ENCODE assay signal across 28 mouse cellular contexts in the genomic region with DNA sequence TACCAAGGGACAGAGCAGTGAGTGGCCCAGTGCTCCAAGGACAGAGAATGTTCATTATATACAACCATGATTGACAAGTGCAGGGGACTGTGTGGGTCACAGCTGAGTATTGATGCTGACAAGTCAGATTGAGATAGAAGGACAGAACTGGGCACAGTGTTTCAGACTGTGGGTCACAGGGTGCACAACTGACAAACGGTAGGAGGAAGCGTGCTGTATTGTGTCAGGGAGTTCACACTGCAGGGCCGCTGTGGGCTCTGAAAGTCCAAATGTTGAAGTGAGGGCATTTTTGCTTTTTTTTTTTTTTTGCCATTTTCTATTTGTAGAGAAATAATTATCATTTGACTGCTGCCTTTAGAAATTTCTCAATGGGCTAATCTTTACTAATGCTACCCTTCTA.
"Had no signal": no experiment of that assay in that cellular context is flagged by ENCODE, and none has a peak within 500 bp of the region (broad histone marks: within the 10 kb centered on the region; RNA-seq: fewer than 3 reads in every experiment).

No protein-coding gene starts in this region.

- H3K9ac ChIP-seq: heart, embryonic 13.5 days; heart, embryonic 15.5 days; hindbrain, embryonic 12.5 days; hindbrain, embryonic 14.5 days; kidney, embryonic 15.5 days; limb, embryonic 12.5 days; liver, embryonic 13.5 days; liver, embryonic 15.5 days had no signal

- ATAC-seq: hindbrain, postnatal 0 days; intestine, embryonic 16.5 days had no signal

- H3K36me3 ChIP-seq: heart, embryonic 10.5 days; heart, embryonic 13.5 days; heart, embryonic 15.5 days; hindbrain, embryonic 10.5 days; hindbrain, embryonic 12.5 days; kidney, embryonic 15.5 days; limb, embryonic 10.5 days; limb, embryonic 12.5 days; liver, embryonic 13.5 days; liver, embryonic 15.5 days had no signal

- H3K27me3 ChIP-seq: heart, embryonic 13.5 days; heart, embryonic 15.5 days; hindbrain, embryonic 12.5 days; kidney, embryonic 15.5 days; limb, embryonic 12.5 days; liver, embryonic 13.5 days; liver, embryonic 15.5 days had no signal

- H3K4me1 ChIP-seq: heart, embryonic 10.5 days; hindbrain, embryonic 10.5 days; hindbrain, embryonic 12.5 days; limb, embryonic 10.5 days; liver, embryonic 13.5 days; liver, embryonic 15.5 days had no signal

- H3K4me2 ChIP-seq: heart, embryonic 13.5 days; heart, embryonic 15.5 days; hindbrain, embryonic 12.5 days; hindbrain, embryonic 14.5 days; kidney, embryonic 15.5 days; limb, embryonic 12.5 days; liver, embryonic 11.5 days; liver, embryonic 13.5 days; liver, embryonic 15.5 days had no signal

- H3K9me3 ChIP-seq: heart, embryonic 10.5 days; heart, embryonic 13.5 days; heart, embryonic 15.5 days; hindbrain, embryonic 10.5 days; hindbrain, embryonic 12.5 days; kidney, embryonic 15.5 days; limb, embryonic 10.5 days; limb, embryonic 12.5 days; liver, embryonic 13.5 days; liver, embryonic 15.5 days had no signal

- DNase-seq: gastrocnemius, postnatal 14 days; gastrocnemius, postnatal 36 days; heart, adult 2 months; heart, postnatal 10 days; heart, postnatal 4 days; kidney, adult 11 months; kidney, adult 2 months; kidney, adult 9 months; kidney, postnatal 14 days; kidney, postnatal 36 days; layer of hippocampus, adult 9-11 months; layer of hippocampus, postnatal 36 days; liver; liver, embryonic 13.5 days had no signal

- H3K4me3 ChIP-seq: heart, adult 2 months; heart, embryonic 10.5 days; heart, embryonic 13.5 days; heart, embryonic 15.5 days; hindbrain, embryonic 10.5 days; hindbrain, embryonic 12.5 days; kidney, embryonic 15.5 days; limb, embryonic 10.5 days; limb, embryonic 12.5 days; liver, embryonic 13.5 days; liver, embryonic 15.5 days had no signal

- H3K27ac ChIP-seq: heart, adult 2 months; heart, embryonic 10.5 days; heart, embryonic 13.5 days; heart, embryonic 15.5 days; hindbrain, embryonic 10.5 days; hindbrain, embryonic 12.5 days; hindbrain, embryonic 14.5 days; hindbrain, postnatal 0 days; kidney, embryonic 15.5 days; kidney, postnatal 0 days; limb, embryonic 10.5 days; limb, embryonic 12.5 days; liver, embryonic 13.5 days; liver, embryonic 15.5 days had no signal
